Mouse (Mus musculus) ES-E14 (cell line): Measurements from ENCODE around the gene Hoxa3. TPM values are rescaled to one million over a fixed set of nuclear protein-coding genes. Genes with fewer than 3 reads are reported as not detected.

ENCODE experiments used
- DNase-seq: peaks from one replicate; pipeline ENCODE4 v3.0.0-alpha.2; 2013; ENCODE audit warnings: low read depth, low spot score
- H3K27ac ChIP-seq: 2 replicates; pipeline ENCODE4 v1.5.1; 2012; ENCODE audit warnings: low read depth, mild to moderate bottlenecking, low read length, moderate library complexity, mixed read lengths; ENCODE audit not compliant: poor library complexity, insufficient read depth, severe bottlenecking
- H3K36me3 ChIP-seq: 2 replicates; pipeline ENCODE4 v1.6.1; 2012; ENCODE audit warnings: mild to moderate bottlenecking, low read length, moderate library complexity, mixed read lengths; ENCODE audit not compliant: control insufficient read depth, poor library complexity, insufficient read depth, severe bottlenecking
- H3K4me1 ChIP-seq, 2 experiments: fragments of 150-350 bp in 1 of 2; sonication (generic) in 1 of 2; 2 replicates each; pipeline ENCODE4 v1.6.1; 2012; ENCODE audit warnings: low read length in 2 of 2, mild to moderate bottlenecking in 1 of 2, mixed read lengths in 1 of 2; ENCODE audit not compliant: control insufficient read depth in 2 of 2, insufficient read depth in 2 of 2, poor library complexity in 1 of 2
- H3K4me3 ChIP-seq, 2 experiments: fragments of 150-350 bp in 1 of 2; sonication (generic) in 1 of 2; 2 replicates each; pipeline ENCODE4 v1.5.1; 2012; ENCODE audit warnings: low read length in 2 of 2, low read depth in 1 of 2, mild to moderate bottlenecking in 1 of 2, mixed read lengths in 1 of 2; ENCODE audit not compliant: insufficient read depth in 1 of 2, poor library complexity in 1 of 2, severe bottlenecking in 1 of 2
- H3K9ac ChIP-seq: 2 replicates; pipeline ENCODE4 v1.6.1; 2012; ENCODE audit warnings: low read depth, mild to moderate bottlenecking, low read length, mixed read lengths; ENCODE audit not compliant: poor library complexity, insufficient read depth, severe bottlenecking
- H3K9me3 ChIP-seq: fragments of 150-350 bp; sonication (generic); 2 replicates; pipeline ENCODE4 v1.6.1; 2012; ENCODE audit warnings: low read depth, mild to moderate bottlenecking, low read length; ENCODE audit not compliant: control insufficient read depth, insufficient read depth
- CHD2 ChIP-seq: IDR thresholded peaks from 2 replicates; pipeline ENCODE4 v1.6.1; 2014; ENCODE audit warnings: mild to moderate bottlenecking, low read depth, low read length, inconsistent platforms
- HCFC1 ChIP-seq: IDR thresholded peaks from 2 replicates; pipeline ENCODE4 v1.6.1; 2012; ENCODE audit warnings: low read length, inconsistent platforms, borderline replicate concordance; ENCODE audit not compliant: insufficient read depth
- MAFK ChIP-seq: IDR thresholded peaks from 2 replicates; pipeline ENCODE4 v1.6.1; 2014; ENCODE audit warnings: mild to moderate bottlenecking, low read depth, low read length, inconsistent platforms; ENCODE audit not compliant: insufficient read depth
- ZC3H11A ChIP-seq: IDR thresholded peaks from 2 replicates; pipeline ENCODE4 v1.6.1; 2012; ENCODE audit warnings: low read depth, mild to moderate bottlenecking, inconsistent platforms, low read length, borderline replicate concordance
- ZNF384 ChIP-seq: IDR thresholded peaks from 2 replicates; pipeline ENCODE4 v1.6.1; 2012; ENCODE audit warnings: low read depth, low read length, inconsistent platforms
- in situ Hi-C, 2 experiments: fragments of 600-800 bp; cut with MboI; formaldehyde crosslinking; loops; one replicate each; pipeline ENCODE4 v1.15.1; 2025; ENCODE audit warnings: low sequenced_read_pairs in 2 of 2, inconsistent platforms in 1 of 2; ENCODE audit not compliant: unreplicated experiment in 2 of 2
- total RNA-seq: library from RNA; depleted of rRNA; stranded (reverse); fragments of 300-350 nt; gene quantifications from 2 replicates; pipeline ENCODE4 v1.2.3, GENCODE M21; 2012

Gene Hoxa3
- total RNA-seq, 1 experiment, result 0.27 TPM

GRCm38 (mm10) chr6:52215070-52215469, 1.9 kb upstream of the Hoxa3 start:
- Histone ChIP-seq H3K9me3 (no peaks in the 10 kb centered on the region), H3K4me1 (peaks cover 0 to 4% of the 10 kb centered on the region in 2 experiments; a peak in 1 of 4 replicates), H3K27ac (no peak overlapping the region), H3K36me3 (no peaks in the 10 kb centered on the region), H3K4me3 (no peak overlapping the region), H3K9ac (no peak overlapping the region)
- no peak for TF ChIP-seq MAFK
- in situ Hi-C loops, result loop anchor here (5.0 to 25.0 kb wide), 2 partner anchors 603 to 1043 kb away; no protein-coding TSS in a partner anchor
- no peak for DNase-seq

DNA sequence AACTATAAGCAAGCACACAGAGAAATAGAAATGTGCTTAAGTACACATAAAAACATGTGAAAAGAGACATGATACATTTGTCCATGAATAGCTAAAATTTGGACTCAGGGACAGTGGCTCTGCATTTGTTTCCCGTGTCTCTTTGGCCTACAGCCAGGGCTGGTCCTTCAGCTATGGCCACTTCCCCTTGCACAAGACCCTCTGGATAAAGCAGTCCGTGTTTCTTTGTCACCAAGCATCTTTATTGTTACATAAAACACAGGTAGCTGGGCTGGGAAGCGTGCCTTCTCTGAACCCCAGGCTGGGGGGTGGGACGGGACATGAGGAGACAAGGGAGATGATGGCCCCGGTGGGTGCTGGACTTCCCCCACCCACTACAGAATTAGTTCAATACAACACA, 1.1 kb upstream of the Hoxa3 start:
- in situ Hi-C loops, result loop anchor here in 1 of 2 experiments (25.0 kb wide), 1 partner anchor 602 kb away; no protein-coding TSS in a partner anchor
- TF ChIP-seq ZNF384 (no peak), CHD2 (no peak), MAFK (no peak), ZC3H11A (no peak), HCFC1 (no peak)
- Histone ChIP-seq H3K36me3 (no peaks in the 10 kb centered on the region), H3K4me3 (no peak overlapping the region), H3K9me3 (no peaks in the 10 kb centered on the region), H3K4me1 (peaks cover 0 to 4% of the 10 kb centered on the region in 2 experiments; a peak in 1 of 4 replicates), H3K27ac (no peak overlapping the region), H3K9ac (no peak overlapping the region)
- DNase-seq, result no peak

DNA sequence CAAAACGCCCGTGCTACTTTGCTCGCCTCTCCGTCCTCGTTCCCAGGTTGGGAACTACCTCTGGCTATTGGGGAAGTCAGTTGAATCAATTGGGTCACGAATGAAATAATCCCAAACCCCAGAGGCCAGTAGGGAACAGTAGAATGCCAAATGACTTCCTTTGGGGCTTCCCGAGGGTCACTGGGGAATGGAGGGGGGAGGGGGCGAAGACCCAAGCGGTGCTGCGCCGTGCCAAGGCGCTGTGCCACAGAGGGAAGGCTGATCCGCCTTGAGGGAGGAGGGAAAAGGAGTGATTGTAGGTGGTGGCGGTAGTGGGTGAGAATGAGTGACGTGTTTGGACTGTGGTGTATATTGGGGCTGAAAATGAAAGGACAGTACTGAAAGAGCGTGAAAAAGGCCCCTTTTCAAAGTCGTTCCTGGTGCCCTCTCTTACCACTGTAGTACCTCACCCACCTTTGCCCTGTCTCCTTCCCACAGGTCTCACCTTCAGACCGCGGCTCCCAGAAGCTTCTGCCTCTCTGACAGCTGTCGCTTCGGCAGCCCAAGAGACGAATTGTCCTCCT, 499 bp downstream of the Hoxa3 start:
- H3K9me3 ChIP-seq, result no peaks in the 10 kb centered on the region
- no peak overlapping the region for H3K4me3 ChIP-seq
- H3K9ac ChIP-seq, result no peak overlapping the region
- H3K4me1 ChIP-seq, result peaks cover 0 to 4% of the 10 kb centered on the region in 2 experiments; a peak in 1 of 4 replicates
- no peak overlapping the region for H3K27ac ChIP-seq
- no peak for TF ChIP-seq MAFK
- no peak for TF ChIP-seq ZNF384
- no peaks in the 10 kb centered on the region for H3K36me3 ChIP-seq
- in situ Hi-C loops, result loop anchor here in 1 of 2 experiments (25.0 kb wide), 1 partner anchor 600 kb away; no protein-coding TSS in a partner anchor
- no peak for DNase-seq

- in situ Hi-C loops, result loop anchor here in 1 of 2 experiments (25.0 kb wide), 1 partner anchor 600 kb away; no protein-coding TSS in a partner anchor
- no peak for TF ChIP-seq ZNF384
- no peak for TF ChIP-seq MAFK
- no peak for TF ChIP-seq HCFC1
- TF ChIP-seq CHD2, result no peak
- TF ChIP-seq ZC3H11A, result no peak
Measured at GRCm38 (mm10) chr6:52211961-52212360, 1.2 kb downstream of the Hoxa3 start.

More at GRCm38 (mm10) chr6:52211961-52212360, 1.2 kb downstream of the Hoxa3 start:
- Histone ChIP-seq H3K36me3 (no peaks in the 10 kb centered on the region), H3K4me1 (peaks cover 0 to 4% of the 10 kb centered on the region in 2 experiments; a peak in 1 of 4 replicates), H3K27ac (no peak overlapping the region), H3K9ac (no peak overlapping the region), H3K9me3 (no peaks in the 10 kb centered on the region), H3K4me3 (no peak overlapping the region)
- DNase-seq, result no peak
